Mouse (Mus musculus) brain, embryonic 14.5 days (tissue): ENCODE data around the gene 1110017D15Rik. TPM values are rescaled to one million over a fixed set of nuclear protein-coding genes. Genes with fewer than 3 reads are reported as not detected.
"Not testable (repeated sequence)": the region's sequence is repeated elsewhere in the genome, so short reads cannot be mapped to it uniquely, and the experiment has no call there.

Source experiments
- DNase-seq: peaks from one replicate; pipeline ENCODE4 v3.0.0-alpha.2; 2011; ENCODE audit warnings: low read depth
- CTCF ChIP-seq: fragments of 200-500 bp; IDR thresholded peaks from 2 replicates; pipeline ENCODE4 v1.5.1; 2012; ENCODE audit warnings: inconsistent platforms, mild to moderate bottlenecking, moderate library complexity, borderline replicate concordance; ENCODE audit not compliant: insufficient read depth, insufficient read length; ENCODE audit errors: extremely low read depth
- POLR2A ChIP-seq: fragments of 200-500 bp; IDR thresholded peaks from 2 replicates; pipeline ENCODE4 v1.6.1; 2012; ENCODE audit warnings: mild to moderate bottlenecking, inconsistent platforms, borderline replicate concordance; ENCODE audit not compliant: poor library complexity, insufficient read depth, insufficient read length, severe bottlenecking; ENCODE audit errors: extremely low read depth
- polyA plus RNA-seq: library from polyadenylated mRNA; depleted of rRNA; stranded (reverse); fragments of >200 nt; gene quantifications from 2 replicates; pipeline ENCODE4 v1.2.3, GENCODE M21; 2012; rRNA removed

Gene 1110017D15Rik
- polyA plus RNA-seq, 1 experiment = 10.3 TPM

DNA sequence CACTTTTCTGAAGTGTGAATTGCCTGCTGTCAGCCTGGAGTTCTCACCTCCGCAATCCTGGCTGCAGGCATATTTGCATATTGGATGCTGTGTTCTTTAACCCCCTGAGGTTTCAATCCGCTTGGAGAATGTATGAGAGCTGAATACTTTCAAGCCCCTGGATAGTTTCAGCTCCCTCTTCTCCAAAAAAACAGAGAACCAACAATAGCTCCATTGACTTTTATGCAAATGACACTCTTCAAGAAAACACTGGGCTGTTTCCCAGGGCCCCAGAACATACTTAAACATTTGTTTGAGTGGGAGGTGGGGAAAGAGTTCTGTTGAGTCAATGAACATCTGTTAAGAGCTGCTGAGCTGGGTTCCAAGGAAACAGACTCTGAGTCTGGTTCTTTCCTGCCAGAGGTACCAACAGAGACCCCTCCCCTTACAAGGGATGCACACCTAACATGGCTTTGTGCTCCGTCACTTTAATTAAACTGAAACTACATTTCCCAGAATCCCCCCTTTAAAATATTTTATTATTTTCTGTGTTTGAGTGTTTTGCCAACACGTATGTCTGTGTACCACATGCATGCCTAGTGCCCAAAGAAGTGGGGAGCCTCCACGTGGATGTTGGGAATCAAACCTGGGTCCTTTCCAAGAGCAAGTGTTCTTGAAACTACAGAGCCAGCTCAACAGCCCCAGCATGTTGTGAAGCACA is 46.3 kb downstream of the 1110017D15Rik start:
- peak; percentile 96 for DNase-seq
- no peak for TF ChIP-seq POLR2A

DNA sequence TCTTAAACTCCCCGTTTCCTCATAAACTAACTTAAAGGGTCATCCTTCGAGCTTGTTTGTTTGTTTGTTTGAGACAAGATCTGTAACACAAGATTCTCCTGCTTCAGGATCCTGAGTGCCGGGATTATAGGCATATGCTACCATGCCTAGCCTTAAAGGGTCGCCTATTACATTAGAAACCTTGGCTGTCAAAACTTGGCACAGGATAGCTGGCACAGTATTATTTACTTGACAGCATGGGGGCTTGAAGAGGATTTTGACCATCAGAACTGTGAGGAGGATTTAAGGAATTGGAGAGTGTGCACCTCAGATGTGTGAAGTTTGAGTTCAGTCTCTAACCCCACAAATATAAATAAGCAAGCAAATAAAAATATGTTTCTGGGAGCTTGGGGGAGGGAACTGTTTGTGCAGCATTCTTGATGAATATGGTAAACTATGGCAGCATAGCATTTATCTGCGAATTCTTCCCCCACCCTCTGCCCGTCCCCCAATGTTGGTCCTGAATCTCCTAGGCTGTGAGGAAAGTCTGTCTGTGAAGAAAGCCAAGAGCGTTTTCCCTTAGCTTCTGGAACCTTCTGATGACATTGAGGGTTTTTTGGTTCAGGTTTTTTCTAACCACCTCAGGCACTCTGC is 47.0 kb downstream of the 1110017D15Rik start:
- DNase-seq = peak; percentile 74
- no peak for TF ChIP-seq CTCF
- TF ChIP-seq POLR2A = no peak

DNA sequence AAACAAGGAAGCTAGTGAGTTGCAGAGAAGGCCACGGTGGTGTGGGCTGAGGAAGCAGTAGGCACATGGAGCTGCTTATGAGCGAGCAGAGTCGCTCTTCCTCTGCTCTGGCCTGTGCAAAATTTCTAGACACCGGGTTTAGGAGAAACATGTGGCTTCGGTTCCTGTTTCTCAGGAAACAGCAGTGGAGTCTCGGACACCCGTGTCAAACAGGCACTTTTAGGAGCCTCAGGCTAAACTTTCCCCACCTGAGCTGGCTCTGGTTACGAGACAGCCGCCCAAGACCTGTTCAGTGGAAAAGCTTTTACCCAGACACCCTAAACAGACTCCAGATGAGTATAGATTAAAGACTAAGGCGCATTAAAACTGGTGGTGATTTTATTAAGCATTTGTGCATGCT is 47.9 kb downstream of the 1110017D15Rik start:
- TF ChIP-seq POLR2A (no peak), CTCF (no peak)
- DNase-seq = no peak

DNA sequence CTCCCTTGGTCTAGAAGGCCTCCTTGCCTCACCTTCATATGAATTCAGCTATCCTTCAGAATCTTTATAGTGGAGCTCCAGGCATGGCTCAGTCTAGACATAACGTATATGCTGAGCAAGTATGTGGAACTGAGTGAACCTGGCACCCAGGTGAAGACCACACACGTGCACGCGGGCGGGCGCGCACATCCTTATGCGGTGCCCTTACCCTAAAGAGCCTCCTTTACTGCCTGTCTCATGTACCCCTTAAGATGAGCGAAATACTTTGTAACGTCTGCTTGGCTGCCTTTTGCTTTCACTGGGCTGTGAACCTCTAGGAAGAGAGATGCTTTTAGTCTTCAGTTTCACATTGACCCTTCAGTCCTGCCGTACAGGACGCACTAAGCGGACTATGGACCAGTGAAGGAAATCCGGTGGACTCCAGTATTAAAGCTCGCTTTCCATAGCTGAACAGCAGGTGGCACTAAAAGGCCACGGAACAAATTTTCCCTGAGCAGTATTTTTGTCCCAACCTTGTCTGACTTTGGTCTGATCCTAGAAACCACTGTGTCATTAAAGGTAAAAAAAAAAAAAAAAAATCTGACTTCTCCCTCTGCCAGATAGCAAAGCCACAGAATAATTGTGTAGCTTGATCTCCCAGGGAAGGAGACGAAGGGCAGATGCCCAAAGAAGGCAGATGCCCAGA is 48.6 kb downstream of the 1110017D15Rik start:
- TF ChIP-seq CTCF (peak; percentile 78; the same call in 1 of the 2 replicates), POLR2A (no peak)
- peak; percentile 80 for DNase-seq

DNA sequence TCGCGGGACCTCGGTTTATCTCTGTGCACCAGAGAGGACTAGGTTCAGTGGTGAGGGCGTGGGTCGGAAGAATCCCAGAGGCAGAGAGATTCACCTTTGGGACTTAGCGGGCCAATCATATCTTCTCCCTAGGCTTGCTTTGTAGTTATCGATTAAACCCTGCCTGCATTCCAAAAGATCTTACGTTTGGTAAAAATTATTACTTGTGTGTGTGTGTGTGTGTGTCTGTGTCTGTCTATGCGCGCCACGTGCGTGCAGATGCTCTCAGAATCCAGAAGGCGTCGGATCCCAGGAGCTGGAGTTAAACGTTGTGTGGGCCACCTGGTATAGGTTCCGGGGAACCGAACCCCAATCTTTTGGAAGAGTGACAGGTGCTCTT is 51.9 kb downstream of the 1110017D15Rik start:
- DNase-seq = no peak
- TF ChIP-seq POLR2A (no peak), CTCF (peak; percentile 31; the same call in 1 of the 2 replicates)

DNA sequence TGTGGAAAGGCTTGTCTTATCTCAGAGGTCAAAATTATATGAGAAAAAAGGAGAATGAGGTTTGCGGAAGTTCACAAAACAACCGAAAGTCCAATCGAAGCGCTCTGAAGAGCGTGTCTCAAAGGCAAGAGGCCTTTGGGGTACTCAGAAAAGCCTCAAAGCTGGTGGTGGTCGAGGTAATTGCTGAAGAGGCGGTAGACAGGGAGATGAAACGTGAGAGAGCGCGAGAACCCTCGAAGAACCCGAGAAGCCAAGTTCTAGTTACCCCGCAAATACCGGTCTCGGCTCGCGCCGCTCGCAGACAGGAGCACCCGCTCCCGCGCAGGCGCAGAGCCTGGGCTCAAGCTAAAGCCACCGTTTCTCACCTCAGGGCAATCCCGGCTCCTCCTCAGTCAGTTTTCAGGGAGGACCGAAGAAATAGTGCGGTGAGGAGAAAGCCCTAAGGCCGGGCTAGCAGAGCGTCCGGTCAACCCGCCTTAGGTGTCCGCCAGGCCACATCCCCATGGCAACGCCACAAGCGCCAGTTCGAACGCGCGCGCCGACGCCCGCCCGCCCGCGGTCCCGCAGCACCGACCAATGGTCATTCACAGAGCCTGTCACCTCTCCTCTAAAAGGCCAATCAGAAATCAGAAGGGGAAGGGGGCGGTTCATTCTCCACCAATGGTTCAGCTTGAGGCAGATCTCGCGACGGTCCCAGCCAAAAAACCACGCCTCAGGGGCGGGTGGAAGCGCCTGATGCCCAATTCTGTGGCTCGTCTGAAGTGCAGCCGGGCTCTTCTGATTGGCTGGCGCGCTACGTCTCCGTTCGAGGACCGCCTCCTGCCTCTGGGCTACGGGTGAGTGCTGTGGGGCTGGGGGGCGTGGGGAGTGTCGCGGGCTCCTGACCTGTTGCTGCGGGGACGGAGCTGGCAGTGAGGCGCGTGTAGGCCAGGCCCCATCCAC is 52.5 kb downstream of the 1110017D15Rik start, which contains the start of the genes Kif24 and Nudt2:
Kif24 (minus strand) TSS at position 543 of the 942 bp plus-strand sequence.
Nudt2 (plus strand) TSS at position 807 of the 942 bp plus-strand sequence.
- peak; percentile 100 for DNase-seq
- TF ChIP-seq POLR2A (peak; percentile 59; the same call in 1 of the 2 replicates), CTCF (no peak)

DNA sequence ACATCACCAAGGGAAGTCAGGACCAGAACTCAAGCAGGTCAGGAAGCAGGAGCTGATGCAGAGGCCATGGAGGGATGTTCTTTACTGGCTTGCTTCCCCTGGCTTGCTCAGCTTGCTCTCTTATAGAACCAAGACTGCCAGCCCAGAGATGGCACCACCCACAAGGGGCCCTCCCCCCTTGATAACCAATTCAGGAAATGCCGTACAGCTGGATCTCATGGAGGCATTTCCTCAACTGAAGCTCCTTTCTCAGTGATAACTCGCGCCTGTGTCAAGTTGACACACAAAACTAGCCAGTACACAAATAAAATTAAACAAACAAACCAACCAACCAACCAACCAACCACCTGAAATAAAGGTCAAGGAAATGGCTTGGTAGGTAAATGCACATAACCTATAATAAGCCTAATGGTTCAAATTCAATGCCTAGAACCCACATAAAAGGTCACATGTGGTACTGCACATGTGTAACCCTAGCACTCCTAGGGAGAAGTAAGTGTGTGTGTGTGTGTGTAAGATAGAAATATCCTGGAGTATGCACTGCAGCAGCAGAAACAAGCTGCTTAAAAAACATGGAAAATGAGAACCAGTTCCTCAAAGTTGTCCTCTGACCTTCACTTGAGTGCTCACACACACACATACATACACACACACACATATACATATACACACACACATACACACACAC is 53.9 kb downstream of the 1110017D15Rik start:
- not testable (repeated sequence) for DNase-seq

DNA sequence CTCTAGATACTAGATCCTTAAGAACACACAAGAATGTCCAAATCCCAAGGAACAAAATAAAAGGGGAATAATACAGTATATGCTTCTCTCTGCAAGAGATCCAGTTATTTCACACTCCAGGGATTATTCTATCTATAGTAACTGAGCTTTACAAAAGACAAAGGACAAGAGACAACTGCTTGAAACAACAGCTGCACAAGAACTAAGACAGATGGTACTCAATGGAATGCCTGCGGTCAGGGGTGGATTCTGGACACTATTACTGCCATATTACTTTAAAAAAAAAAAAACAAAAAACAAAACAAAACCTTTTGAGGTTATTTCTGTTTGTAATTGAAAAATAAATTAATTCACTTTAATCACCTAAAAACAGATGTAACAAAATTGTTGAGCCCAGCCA is 56.4 kb downstream of the 1110017D15Rik start:
- no peak for DNase-seq

More for the DNA sequence above, 56.4 kb downstream of the 1110017D15Rik start:
- TF ChIP-seq POLR2A (no peak), CTCF (no peak)

Other genes starting within 250 kb of the 1110017D15Rik start
- gene Ubap2, start 242.2 kb downstream of the 1110017D15Rik start, polyA plus RNA-seq = 45.6 and 65.9 TPM in 2 replicates
- gene Dcaf12, start 202.4 kb downstream of the 1110017D15Rik start, polyA plus RNA-seq = 55.0 and 63.3 TPM in 2 replicates
- gene Ubap1, start 168.3 kb downstream of the 1110017D15Rik start, polyA plus RNA-seq = 55.5 and 59.5 TPM in 2 replicates
- gene Kif24, start 52.4 kb downstream of the 1110017D15Rik start, polyA plus RNA-seq = 4.2 TPM in 2 replicates
- 37.8 and 41.5 TPM in 2 replicates for gene Nudt2, start 52.2 kb downstream of the 1110017D15Rik start, polyA plus RNA-seq
- 4.0 and 8.3 TPM in 2 replicates for gene AI464131, start 14.3 kb downstream of the 1110017D15Rik start, polyA plus RNA-seq
- gene Fam219a, start 52.2 kb upstream of the 1110017D15Rik start, polyA plus RNA-seq = 78.6 and 97.8 TPM in 2 replicates
- gene Dnaic1, start 52.4 kb upstream of the 1110017D15Rik start, polyA plus RNA-seq = 2.3 and 2.8 TPM in 2 replicates
- gene Enho, start 123.0 kb upstream of the 1110017D15Rik start, polyA plus RNA-seq = 124 and 147 TPM in 2 replicates
- gene Cntfr, start 179.8 kb upstream of the 1110017D15Rik start, polyA plus RNA-seq = 62.2 and 109 TPM in 2 replicates
- gene Il11ra1, start 182.7 kb upstream of the 1110017D15Rik start, polyA plus RNA-seq = 31.3 and 32.5 TPM in 2 replicates
- 53.9 and 79.7 TPM in 2 replicates for gene Rpp25l, start 196.2 kb upstream of the 1110017D15Rik start, polyA plus RNA-seq
- 157 and 186 TPM in 2 replicates for gene Dctn3, start 205.8 kb upstream of the 1110017D15Rik start, polyA plus RNA-seq
- gene Arid3c, start 213.8 kb upstream of the 1110017D15Rik start, polyA plus RNA-seq = 0.40 and 0.57 TPM in 2 replicates
- gene Galt, start 237.9 kb upstream of the 1110017D15Rik start, polyA plus RNA-seq = 75.4 and 84.6 TPM in 2 replicates
- gene Sigmar1, start 238.8 kb upstream of the 1110017D15Rik start, polyA plus RNA-seq = 55.7 and 60.0 TPM in 2 replicates